Mouse (Mus musculus) heart, postnatal 0 days (tissue): Measurements from ENCODE around the gene Ehbp1l1.
A peak's percentile ranks its signal among the peaks of the same experiment; 100 is the strongest.

Source experiments
- CTCF ChIP-seq: IDR thresholded peaks from 2 replicates; pipeline ENCODE4 v1.5.1; 2016; ENCODE audit warnings: antibody characterized with exemption, control low read depth, low read depth
- EP300 ChIP-seq: IDR thresholded peaks from 2 replicates; pipeline ENCODE4 v1.6.1; 2016; ENCODE audit warnings: antibody characterized with exemption, low read depth

- TF ChIP-seq CTCF (peak; percentile 95), EP300 (peak; percentile 40; the same call in 1 of the 2 replicates)
Observed at GRCm38 (mm10) chr19:5727701-5728100, 1.6 kb upstream of the Ehbp1l1 start.
